ENCODE assay signal across 35 mouse cellular contexts in the genomic region with DNA sequence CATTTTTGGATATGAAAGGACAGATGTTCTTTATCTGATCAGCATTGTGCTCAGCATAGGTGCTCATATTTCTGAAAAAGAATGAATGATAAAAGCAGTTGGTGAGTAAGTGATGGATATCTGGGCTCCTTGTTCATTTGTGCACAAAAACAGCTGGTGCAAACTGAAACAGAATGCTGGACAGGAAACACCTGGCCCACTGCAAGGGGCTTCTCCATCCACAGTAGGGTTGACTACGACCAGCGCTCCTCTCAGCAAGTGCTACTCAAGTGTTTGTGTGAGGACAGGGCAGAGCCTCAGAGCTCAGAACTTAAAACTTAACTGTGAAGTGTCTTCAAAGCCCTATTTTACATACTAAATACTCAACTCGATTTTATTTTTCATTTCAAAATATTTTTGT. TPM values are rescaled to one million over a fixed set of nuclear protein-coding genes. Genes with fewer than 3 reads are reported as not detected.
"Had no signal": no experiment of that assay in that cellular context is flagged by ENCODE, and none has a peak within 500 bp of the region (broad histone marks: within the 10 kb centered on the region; RNA-seq: fewer than 3 reads in every experiment).

No protein-coding gene starts in this region.

- H3K4me3 ChIP-seq: limb, embryonic 10.5 days; limb, embryonic 12.5 days; limb, embryonic 13.5 days; limb, embryonic 15.5 days; liver, embryonic 12.5 days; liver, embryonic 13.5 days; liver, embryonic 15.5 days; lung, embryonic 15.5 days; megakaryocyte, embryonic 14.5 days; midbrain, embryonic 10.5 days; midbrain, embryonic 12.5 days; midbrain, embryonic 13.5 days; midbrain, embryonic 15.5 days; myocyte had no signal

- H3K27ac ChIP-seq: limb, embryonic 10.5 days; limb, embryonic 12.5 days; limb, embryonic 13.5 days; limb, embryonic 15.5 days; liver, embryonic 12.5 days; liver, embryonic 13.5 days; liver, embryonic 14.5 days; liver, embryonic 15.5 days; lung, embryonic 15.5 days; macrophage; midbrain, embryonic 10.5 days; midbrain, embryonic 12.5 days; midbrain, embryonic 13.5 days; midbrain, embryonic 15.5 days had no signal

- DNase-seq: left cerebral cortex, postnatal 4 days; liver; liver, embryonic 13.5 days; liver, postnatal 0 days; lung, adult 18-20 months; lung, adult 2 months; lung, embryonic 14.5 days; lung, postnatal 10 days; lung, postnatal 14 days; lung, postnatal 36 days; lung, postnatal 4 days; midbrain, embryonic 14.5 days had no signal

- H3K36me3 ChIP-seq: limb, embryonic 10.5 days; limb, embryonic 12.5 days; limb, embryonic 13.5 days; limb, embryonic 15.5 days; liver, embryonic 12.5 days; liver, embryonic 13.5 days; liver, embryonic 15.5 days; lung, embryonic 15.5 days; midbrain, embryonic 10.5 days; midbrain, embryonic 12.5 days; midbrain, embryonic 13.5 days; midbrain, embryonic 15.5 days had no signal

- H3K9me3 ChIP-seq: limb, embryonic 10.5 days; limb, embryonic 12.5 days; limb, embryonic 13.5 days; limb, embryonic 15.5 days; liver, embryonic 12.5 days; liver, embryonic 13.5 days; liver, embryonic 15.5 days; lung, embryonic 15.5 days; megakaryocyte, embryonic 14.5 days; midbrain, embryonic 10.5 days; midbrain, embryonic 12.5 days; midbrain, embryonic 13.5 days; midbrain, embryonic 15.5 days had no signal

- H3K4me1 ChIP-seq: limb, embryonic 10.5 days; limb, embryonic 12.5 days; limb, embryonic 13.5 days; limb, embryonic 15.5 days; liver, embryonic 12.5 days; liver, embryonic 13.5 days; liver, embryonic 15.5 days; lung, embryonic 15.5 days; megakaryocyte, embryonic 14.5 days; midbrain, embryonic 10.5 days; midbrain, embryonic 12.5 days; midbrain, embryonic 13.5 days; midbrain, embryonic 15.5 days had no signal

- H3K27me3 ChIP-seq: limb, embryonic 12.5 days; limb, embryonic 13.5 days; limb, embryonic 15.5 days; liver, embryonic 12.5 days; liver, embryonic 13.5 days; liver, embryonic 15.5 days; lung, embryonic 15.5 days; megakaryocyte, embryonic 14.5 days; midbrain, embryonic 12.5 days; midbrain, embryonic 13.5 days; midbrain, embryonic 15.5 days had no signal

- H3K9ac ChIP-seq: limb, embryonic 12.5 days; limb, embryonic 13.5 days; limb, embryonic 15.5 days; liver, embryonic 12.5 days; liver, embryonic 13.5 days; liver, embryonic 14.5 days; liver, embryonic 15.5 days; liver, postnatal 0 days; lung, embryonic 14.5 days; lung, embryonic 15.5 days; midbrain, embryonic 12.5 days; midbrain, embryonic 13.5 days; midbrain, embryonic 15.5 days had no signal

- H3K4me2 ChIP-seq: limb, embryonic 12.5 days; limb, embryonic 13.5 days; limb, embryonic 15.5 days; liver, embryonic 11.5 days; liver, embryonic 12.5 days; liver, embryonic 13.5 days; liver, embryonic 15.5 days; lung, embryonic 14.5 days; lung, embryonic 15.5 days; midbrain, embryonic 11.5 days; midbrain, embryonic 12.5 days; midbrain, embryonic 13.5 days; midbrain, embryonic 15.5 days had no signal

RNA-seq across cellular contexts. Expression of a gene that starts 22.4 kb away (rescaled TPM):
- total RNA-seq: liver, adult 2 months; megakaryocyte progenitor cell, adult 5-6 weeks; megakaryocyte, adult 5-6 weeks; megakaryocyte-erythroid progenitor cell, adult 5-6 weeks; monocyte, adult 5-6 weeks had no signal
- polyA plus RNA-seq: liver, adult 2 months; liver, embryonic 16.5 days; liver, postnatal 0 days; macrophage; myocyte had no signal
